Mouse (Mus musculus) kidney, postnatal 25 days (tissue): ENCODE data around the gene Cops9.

Source experiments
- DNase-seq, 2 experiments: peaks; one replicate each; pipeline ENCODE4 v3.0.0; 2021; ENCODE audit warnings: mixed read lengths in 2 of 2

Cops9 gene

DNA sequence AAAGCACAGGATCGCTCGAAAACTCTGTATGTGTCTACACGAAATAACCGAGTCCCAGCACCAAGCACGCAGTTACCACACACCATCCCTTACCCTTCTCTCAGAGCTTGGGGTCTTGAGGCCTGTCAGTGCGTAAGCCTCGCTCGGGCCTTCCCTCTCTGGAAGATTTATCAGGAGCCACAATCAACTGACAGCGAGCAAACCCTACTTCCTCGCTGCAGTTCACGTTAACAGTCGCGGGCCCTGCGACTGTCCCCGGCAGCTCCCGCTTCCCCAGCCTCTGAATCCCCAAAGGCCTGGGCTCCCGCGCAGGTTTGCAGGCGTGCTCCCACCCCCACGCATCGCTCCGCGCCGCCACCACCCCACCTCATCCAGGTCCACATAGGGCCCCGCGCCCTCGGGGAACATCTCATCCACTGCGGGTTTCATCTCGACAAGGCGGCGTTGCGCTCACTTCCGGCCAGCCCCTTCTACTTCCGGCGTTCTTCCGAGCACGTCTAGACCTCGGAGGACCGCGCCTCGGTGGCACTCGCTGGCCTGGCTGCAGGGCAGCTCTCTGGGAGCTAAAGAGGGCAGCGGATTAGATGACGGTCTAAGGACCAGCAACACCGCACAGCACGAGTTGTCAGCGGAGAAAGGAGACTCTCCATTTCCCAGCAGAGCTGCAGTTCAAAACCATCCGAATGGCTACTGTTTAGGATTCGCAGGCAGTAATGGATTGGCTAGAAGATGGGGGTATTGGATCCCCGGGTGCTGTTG, at the start of gene Cops9:
Cops9 (minus strand) TSS at position 472 of the 759 bp plus-strand sequence.
- peak; percentile 92 to 94 for DNase-seq

DNA sequence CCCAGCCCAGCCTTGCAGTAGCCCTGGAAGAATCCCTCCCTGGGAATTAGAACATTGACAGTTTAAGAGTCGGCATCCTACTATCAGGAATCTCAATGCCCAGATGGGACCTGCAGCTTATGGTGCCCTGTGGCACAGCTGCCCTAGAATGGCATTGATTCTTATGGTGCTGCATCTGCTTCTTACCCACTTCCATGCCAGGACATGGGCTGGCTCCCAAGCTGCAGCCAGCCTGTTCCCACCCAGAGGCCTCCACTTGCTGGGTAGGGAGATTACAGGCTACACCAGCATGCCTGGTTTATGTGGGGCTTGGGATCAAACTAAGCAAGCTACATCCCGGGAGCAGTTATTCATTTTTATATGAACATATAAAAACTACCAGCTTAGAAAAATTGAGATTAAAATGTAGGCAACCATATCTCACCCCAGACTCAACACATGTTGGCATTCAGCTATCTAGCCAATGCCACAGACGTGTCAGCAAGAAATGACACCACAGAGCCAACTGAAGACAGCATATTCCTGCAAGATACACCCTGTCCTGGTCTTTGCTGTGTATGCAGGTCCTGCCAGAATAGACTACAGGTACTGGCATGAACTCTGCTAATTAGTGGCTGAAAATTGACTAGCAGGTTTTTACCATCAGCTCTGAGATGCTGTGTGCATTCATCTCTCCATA, 49.5 kb upstream of the Cops9 start:
- DNase-seq: no peak

DNA sequence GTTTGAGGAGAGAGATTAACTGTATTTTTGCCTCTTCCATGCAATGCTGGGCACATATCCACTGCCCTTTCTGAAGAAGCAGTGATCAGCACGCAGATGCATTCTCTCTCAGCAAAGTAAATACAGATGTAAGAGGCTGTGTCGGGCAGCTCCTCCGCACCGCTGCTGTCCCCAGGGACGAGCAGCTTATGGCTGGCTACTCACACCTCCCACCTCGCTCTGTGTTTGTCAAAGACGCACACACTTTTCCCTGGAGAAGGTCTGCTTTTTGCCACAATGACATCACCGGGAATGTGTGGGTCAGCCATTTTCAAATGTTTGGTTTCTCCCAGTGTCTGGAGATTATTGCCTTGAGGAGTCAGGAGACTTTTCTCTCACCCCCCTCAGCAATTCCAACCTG, 45.2 kb upstream of the Cops9 start:
- no peak for DNase-seq

DNA sequence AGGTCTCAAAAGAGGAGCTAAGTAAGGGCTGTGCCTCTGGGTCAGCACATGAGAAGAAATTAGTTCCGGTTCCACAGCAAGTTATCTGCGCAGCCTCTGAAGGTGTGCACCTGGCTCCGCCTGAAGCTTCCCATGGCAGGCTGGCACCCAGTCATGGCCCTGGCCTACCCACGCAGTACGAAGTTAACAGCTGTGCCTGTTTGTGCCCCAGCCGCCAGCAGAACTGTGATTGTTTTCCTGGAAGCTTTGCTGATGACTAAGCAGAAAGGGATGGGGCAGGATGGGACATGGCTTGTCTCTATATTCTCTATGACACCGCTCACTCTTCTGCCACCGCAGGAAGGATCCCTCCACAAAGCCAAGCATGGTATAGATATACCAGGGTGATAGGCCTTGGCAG, 41.4 kb upstream of the Cops9 start:
- DNase-seq: no peak

DNA sequence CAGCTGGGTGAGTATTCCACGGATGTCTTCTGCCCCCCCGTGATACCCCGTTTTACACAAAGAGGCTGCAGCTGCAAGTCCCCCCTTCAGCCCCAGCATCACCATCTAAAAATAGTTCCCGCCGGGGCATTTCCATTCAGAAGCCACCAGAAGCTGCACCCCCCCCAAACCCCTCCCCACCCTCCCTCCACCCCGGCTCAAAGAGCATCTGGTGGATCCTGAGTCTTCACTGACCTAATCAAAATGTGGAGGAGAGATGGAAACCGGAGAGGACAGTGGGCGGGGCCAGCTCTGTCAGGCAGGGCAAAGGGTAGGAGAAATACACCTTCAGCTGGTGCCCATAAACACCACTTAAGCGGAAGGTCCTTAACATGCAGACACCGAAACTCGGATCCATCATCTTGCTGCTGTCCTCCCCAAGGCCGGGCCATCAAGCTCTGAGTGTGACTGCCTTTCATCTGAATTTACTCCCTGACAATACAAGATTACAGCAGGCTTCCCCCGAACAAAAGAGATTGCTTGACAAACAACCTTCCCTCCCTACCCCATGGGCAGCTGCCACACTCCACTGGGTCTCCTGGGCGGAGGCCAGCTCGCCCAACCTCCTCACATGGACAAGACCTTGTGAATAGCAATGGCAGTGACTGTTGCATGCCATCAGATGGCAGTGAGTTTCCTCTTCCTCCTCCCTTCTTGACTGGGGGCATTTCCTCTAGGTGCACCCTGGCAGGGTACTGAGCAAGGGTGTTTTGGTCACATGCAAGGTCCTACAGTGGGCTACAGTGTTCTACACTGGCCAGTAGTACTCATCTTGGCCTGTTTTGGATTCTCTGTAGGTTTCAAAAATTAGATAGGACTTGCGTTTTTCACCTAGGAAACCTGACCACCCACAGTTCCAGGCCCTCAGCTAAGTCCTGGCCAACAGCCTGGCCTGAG, 39.2 kb upstream of the Cops9 start:
- DNase-seq: peak; percentile 81 to 90

DNA sequence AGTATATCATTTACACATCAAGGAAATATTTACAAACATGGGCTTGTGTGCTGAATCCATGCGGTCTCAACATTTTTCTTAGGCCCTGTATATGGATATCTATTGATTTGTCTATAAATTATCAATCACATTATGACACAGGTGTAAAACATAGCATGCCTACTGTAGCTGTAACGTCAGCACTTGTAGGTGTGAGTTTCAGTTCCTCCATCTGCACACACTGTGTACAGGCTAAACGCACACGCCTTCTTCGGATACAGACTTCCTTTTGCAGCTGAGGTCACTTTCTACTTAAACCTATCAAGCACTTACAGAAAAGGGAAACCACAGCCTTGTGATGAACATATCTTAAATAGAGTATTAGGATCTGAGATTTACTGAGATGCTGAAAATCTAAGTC, 37.0 kb upstream of the Cops9 start:
- no peak for DNase-seq

DNA sequence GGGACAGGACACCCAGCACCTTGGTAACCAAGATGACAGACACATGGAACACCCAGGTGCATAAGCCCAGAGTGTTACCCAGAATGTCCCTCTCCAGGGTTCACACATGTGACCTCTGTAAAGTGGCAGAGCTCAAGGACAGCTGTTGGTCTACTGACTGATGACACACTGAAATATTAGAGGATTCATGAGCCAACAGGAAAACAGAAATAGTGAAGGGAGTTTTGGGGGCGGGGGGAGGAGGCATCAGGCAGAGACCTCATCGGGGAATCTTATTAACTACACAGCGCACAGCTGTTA, 34.8 kb upstream of the Cops9 start:
- DNase-seq: no peak

DNA sequence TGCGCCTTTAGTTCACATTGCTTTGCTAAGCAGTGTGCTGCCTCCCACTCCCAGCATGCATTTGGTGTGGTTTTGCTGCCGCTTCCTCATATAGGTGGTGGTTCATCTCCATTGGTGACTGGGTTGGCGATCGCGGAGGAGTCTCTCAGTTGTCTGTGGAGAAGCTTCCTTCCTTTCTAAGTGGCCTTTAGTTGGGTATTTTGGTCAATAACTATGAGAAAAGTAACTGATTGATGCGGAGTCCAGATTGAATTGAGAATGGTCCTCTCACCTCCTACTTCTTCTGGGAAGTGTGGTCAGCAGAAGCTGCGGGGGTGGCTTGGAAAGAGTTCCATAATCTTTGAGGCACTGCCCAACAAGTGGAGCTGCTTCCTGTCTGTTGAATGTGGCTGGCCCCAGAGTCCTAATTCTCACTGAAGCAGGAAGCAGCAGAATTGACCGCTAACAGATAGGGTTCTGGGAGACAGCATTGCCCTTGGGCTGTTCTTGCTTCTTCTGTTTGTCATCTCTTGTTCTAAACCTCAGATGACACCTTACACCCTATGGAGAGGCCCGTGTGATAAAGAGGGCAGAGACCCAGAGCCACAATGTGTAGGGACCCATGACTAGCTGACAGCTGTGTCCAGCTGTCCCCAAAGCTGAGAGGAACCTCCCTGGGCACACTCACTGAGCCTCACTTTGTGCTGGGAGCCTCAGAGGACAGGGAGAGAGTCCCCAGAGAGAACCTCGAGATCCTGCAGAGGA, 34.3 kb upstream of the Cops9 start:
- no peak for DNase-seq

DNA sequence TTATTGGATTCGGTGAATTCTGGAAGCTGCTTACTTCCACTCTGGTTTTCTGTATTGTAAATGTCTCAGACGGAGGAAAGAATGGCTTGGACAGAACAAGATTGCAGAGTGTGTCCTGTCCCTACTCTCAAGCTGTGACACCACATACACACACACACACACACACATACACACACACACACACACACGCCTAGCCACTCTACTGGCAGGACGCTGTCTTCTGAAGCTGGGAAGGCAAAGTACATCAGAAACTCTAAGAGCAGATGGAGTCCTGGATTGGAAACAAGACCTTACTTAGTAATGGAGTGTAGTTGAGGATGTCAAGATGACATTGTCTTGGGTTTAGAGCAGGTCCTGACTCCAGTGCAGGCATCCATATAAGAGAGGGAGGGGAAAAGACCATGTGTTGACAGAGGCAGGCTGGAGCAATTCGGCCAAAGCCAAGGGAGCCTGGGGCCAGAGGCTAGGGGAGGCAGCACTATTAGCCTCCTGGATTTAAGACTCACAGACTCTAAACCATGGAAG, 31.5 kb upstream of the Cops9 start:
- DNase-seq: no peak

DNA sequence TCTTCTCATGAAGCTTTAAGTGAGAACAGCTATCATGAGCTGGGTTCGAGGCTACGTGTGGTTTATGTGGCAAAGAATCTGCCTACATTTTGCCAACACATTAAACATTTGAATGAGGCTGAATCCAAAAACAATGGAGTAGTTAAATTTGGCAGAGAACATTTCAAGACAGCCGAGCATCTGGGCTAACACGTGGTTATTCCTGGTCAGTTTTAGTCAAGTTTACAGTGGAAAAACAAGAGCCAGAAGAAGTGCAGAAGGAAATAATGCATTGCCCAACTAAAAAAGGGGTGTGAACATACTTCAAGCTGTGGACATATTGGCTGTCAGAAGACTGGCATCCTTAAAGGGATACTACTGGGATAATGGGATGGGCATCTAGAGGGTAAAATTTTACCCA, 29.5 kb upstream of the Cops9 start:
- no peak for DNase-seq

DNA sequence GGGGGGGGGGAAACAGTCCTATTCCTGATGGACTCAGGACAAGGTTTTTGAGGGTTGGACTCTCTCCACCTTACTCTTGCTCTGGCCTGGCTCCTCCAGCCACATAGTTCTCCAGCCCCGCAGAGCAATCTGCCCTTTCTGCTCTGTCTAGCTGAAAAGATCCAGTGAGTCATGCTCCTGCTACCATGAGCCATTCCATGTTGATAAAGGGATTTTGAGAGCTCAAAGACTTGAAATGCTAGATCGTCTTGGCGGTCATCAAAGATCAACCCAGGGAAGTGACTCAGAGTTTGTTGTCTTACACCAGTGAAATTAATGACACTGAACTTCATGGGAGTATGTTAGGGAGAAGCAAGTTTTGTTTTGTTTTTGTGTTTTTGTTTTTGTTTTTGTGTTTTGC, 27.6 kb upstream of the Cops9 start:
- no peak for DNase-seq

DNA sequence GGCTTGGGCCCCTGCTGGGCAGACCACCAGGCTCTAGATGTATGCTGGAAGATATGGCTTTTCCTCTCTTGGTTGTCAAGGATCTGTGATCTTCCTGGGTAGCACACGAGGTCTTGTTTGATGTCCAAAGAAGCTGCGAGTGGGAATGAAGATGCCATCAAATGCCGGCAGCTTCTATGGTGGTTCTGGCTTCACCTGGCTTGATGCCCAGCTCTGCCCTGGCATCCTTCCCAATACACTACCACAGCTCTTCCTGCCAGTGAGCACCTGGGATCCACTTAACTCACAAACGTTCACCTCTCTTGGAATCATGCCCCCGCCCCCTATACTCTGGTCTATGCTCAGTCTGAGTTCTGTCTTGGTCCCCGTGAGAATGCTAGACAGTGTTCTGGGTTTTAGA, 25.3 kb upstream of the Cops9 start:
- DNase-seq: peak; percentile 46 to 54

DNA sequence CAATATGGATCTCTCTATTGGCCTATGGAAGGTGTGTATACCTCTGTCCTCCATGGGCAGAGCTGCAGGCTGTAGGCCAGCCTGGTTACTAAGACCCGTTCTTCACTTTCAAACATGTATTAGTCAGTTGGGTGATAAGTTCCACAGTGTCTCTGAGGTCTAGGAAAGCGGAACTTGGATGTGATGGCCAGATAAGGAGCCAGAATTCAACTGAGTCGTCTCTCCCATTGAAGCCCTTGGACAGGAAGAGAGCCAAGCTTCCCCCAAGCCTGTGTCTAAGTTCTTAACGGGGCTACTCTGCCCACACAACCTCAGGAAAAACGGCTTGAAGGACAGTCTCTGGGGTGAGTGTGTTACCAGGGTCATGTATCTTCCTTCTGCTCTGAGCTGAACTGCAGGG, 17.6 kb upstream of the Cops9 start:
- no peak for DNase-seq

DNA sequence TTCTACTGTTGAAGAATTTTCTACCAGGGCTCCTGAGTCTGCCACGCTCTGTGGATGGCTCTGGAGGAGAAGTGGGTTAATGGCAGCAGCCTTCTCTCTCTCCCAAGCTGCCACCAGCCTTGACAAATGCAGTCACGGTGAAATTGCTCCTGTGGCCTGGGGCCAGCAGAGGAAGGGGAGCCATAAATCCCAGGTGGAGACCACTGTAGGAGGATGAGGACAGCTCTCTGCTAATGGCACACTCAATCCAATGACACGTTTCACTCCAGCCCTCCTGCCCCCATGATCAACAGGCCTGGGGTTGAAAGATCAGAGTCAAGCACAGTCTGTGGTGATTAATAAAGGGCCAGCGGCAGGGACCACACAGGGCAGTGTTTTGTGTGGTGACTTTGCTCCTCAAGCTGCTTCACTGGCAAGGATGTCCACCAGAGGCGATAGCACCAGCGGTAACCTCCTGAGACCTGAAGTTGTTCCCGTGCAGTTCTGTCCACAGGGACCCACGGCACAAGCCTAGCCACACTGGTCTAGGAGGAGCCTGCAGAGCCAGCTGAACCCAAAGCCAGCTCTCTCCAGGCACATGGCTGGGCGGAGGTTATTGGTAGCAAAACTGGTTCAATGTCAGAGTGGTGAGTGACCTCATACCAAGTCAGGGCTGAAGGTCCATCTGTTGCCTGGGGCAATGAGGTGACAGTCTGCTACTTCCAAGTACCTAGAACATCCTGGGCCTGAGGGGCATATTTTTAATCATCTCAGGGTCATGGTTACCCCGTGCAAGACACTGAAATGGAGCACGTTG, 15.4 kb upstream of the Cops9 start:
- DNase-seq: no peak

DNA sequence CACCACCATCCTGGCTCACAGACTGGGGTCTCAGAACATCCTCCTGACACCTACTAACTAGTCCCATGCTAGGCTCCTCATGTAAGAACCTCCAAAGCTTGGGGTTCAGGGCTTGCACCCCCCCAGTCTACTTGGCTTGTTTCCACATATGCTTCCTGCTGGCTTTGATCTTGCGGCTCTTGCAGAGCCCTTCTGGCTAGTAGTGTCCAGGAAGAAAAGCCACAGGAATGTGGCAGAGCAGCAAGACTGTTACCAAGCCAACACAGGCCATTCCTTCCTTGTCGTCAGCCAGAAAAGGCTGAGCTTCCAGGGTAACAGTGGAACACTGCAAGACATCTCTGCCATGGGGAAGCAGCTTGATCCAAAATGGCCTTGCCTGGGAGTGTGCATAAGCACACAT, 12.9 kb upstream of the Cops9 start:
- no peak for DNase-seq

DNA sequence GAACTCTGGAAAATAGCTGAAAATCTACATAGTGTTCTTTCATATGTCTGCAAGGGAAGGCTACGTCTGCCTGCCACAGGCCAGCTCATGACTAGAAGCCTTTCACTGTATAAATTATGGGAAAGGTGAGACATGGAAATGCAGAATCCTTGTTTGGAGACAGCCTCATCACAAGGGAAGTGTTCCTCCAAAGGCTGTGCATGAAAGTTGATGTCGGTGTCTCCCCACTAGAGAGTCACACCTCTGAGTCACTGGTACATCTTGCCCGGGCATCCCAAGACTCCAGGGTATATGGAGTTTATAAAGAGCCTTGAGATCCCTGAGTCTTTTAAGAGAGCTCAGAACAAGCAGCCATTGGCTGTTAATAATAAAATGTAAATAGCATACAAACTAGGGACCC, 11.4 kb upstream of the Cops9 start:
- no peak for DNase-seq

DNA sequence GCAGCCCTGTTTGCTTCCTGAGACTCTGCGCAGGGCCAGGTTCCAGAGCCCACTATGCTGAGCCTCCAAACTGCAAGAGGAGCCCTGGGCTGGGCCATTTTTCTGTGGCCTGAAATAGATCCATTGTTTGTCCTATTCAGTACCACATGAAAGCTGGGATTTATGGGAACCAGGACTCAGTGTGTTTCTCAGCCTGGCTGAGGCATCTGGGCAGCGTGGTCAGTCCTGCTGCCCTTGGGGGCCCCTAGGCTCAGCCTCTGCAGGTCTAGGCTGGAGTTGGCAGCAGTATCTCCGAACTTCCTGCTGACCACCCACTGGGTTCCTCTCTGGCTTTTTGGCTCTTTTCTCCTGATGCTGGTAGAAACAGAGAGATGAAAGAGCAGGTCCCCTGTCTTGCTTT, 9.7 kb upstream of the Cops9 start:
- DNase-seq: no peak

DNA sequence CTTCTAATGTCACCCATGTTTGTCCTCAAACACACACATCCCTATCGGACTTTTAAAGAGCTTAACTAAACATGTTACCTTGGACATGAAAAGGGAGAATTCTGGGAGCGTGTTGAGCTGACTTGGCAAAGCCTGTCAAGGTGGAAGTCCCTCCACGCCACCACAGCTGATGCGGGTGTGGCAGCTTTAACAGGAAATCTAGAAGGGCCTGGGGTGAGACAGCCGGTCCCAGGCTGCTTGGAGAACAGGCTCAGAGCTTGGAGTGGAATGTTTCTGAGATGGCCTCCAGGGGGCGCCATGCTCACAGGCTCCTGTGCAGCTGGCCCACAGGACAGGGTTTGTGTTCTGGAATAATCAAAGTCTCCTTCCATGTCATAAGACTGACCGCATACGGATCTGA, 6.9 kb upstream of the Cops9 start, which contains the start of gene Otos:
Otos (minus strand) TSS at position 169 of the 400 bp plus-strand sequence.
- DNase-seq: peak; percentile 70 to 78

DNA sequence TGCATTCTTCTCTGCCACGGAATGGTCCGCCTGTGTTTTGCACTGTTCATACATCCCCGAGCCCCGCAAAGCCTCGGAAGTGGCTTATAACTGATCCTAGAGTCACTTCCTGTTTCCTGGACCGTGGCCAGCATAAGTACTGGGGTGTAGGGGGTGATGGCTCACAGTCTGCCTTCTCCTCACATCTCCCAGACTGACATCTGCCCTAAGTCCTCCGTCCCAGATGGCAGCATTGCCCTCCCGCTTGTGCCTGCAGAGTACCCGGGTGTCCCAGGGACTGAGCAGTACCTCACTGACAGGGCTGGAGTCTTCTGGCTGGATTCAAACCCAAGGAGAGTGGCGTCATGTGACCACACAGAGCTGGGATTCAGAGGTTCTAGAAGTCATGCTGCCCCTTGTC, 6.4 kb upstream of the Cops9 start:
- no peak for DNase-seq

DNA sequence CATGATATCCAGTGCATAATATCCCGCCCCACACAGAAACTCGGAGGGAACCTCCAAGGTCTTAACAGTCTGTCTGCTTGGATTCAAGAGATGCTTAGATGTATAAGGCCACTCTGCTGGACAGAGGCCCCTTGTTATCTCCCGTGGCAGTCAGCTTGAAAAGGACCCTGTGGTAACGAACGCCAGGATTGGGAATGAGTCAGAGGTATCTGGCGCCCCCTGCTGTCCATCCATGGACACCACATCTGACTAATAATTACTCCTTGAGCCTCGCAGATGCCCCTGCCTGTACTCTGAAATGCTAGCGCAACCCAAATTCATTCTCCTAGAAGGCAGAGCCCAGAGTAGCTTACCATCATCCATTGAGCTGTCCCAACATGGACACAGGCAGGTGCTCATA, 6.0 kb upstream of the Cops9 start:
- DNase-seq: peak; percentile 68 to 76

DNA sequence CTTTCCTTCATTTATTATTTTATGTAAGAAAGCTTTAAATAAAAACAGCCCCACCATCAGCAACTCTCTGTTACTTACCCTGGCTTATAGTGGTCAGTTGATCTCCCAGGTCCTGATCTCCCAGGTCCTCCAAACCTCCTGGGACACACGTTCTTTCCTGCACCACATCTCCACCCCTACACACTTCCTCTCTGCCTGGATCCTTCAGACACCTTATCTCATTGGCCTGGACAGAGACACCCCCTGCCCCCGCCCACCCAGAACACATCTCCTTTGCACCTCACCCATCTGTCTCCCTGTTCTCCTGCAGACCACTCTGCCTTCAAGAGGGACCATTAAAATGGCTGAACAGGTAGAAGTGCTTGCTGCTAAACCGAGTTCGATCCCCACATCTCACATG, 5.2 kb upstream of the Cops9 start:
- no peak for DNase-seq

DNA sequence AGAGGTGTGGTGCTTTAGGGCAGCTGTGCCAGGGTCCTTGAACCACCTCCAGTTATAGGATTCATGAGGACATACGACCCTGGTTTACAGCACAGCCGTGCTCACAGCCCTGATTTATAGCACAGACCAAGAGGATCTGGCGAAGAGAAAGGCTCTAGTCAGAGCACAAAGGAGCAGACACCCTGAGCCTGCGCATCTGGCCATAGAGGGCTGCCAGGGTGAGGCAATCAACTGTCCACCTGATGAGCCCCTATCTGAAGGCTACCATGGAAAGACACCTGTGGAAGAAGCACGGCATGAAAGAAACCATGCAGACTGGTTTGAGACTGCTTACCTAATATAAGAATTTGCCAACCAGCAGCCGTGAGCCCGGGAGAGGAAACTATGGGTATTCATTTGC, 4.8 kb upstream of the Cops9 start:
- no peak for DNase-seq
